In the genomic region with DNA sequence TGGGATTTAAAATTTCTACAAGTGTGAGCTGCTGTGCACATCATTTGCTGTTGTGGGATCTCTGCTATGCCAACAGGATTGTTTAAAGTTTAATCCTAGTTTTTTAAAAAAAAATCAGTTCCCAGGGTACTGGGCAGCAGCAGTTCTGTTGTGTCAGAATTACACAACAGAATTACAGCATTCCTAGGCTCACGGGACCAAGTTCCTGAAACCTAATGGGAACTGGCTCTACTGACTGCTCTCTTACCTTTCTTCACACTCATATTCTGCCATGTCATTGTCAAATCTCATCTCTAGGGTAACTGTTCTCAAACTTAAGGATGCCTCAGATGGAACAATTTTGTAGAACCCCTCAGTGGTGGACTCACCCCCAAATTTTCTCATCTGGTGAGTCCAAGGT, we compare ENCODE assay signal across 25 mouse cellular contexts.
A peak's percentile ranks its signal among the peaks of the same experiment; 100 is the strongest.
DNase-seq lines count a peak whose midpoint lies in the region; ATAC-seq and TF ChIP-seq lines count a peak whose summit lies in the region.
"Had no signal": no experiment of that assay in that cellular context is flagged by ENCODE, and none has a peak within 500 bp of the region (broad histone marks: within the 10 kb centered on the region; RNA-seq: fewer than 3 reads in every experiment).

No protein-coding gene starts in this region.

- 88% methylated on average over 1 of the region's 1 CpGs for WGBS in lung, embryonic 15.5 days

- H3K36me3 ChIP-seq in lung, embryonic 15.5 days, result no peaks in the 10 kb centered on the region
- H3K36me3 ChIP-seq: embryonic facial prominence, embryonic 13.5 days; G1E; hindbrain, embryonic 12.5 days; liver, embryonic 13.5 days; stomach, embryonic 15.5 days had no signal

- DNase-seq in adrenal gland, postnatal 14 days, result peak; percentile 13
- DNase-seq in adrenal gland, adult 18-20 months (ENCODE audit: low spot score in 2 of 2), result no peak
- no peak for DNase-seq in lung, postnatal 4 days
- DNase-seq in kidney, postnatal 14 days, result no peak
- DNase-seq: cerebellum, adult 11-12 months; cerebellum, postnatal 14 days; forebrain, postnatal 0 days; gastrocnemius, postnatal 36 days; heart, postnatal 10 days; kidney, adult 18-20 months; kidney, postnatal 4 days; layer of hippocampus, adult 9-11 months; left cerebral cortex, postnatal 4 days; liver, embryonic 13.5 days had no signal

- no peak for ATAC-seq in lung, embryonic 15.5 days (ENCODE audit: borderline replicate concordance, extremely low read depth, low FRiP score, low TSS enrichment)
- peak; percentile 16; the same call in 1 of the 2 replicates for ATAC-seq in neutrophil, adult 5-6 weeks (ENCODE audit: extremely low read depth, insufficient number of reproducible peaks, low FRiP score, poor library complexity, severe bottlenecking)
- ATAC-seq: activated CD4-positive, CD25-positive, alpha-beta regulatory T cell, adult 4 months; forebrain, postnatal 0 days; midbrain, embryonic 16.5 days had no signal

- no peak overlapping the region for H3K4me2 ChIP-seq in lung, embryonic 15.5 days
- H3K4me2 ChIP-seq: embryonic facial prominence, embryonic 13.5 days; heart, embryonic 11.5 days; hindbrain, embryonic 12.5 days; liver, embryonic 13.5 days; stomach, embryonic 15.5 days had no signal

- H3K9me3 ChIP-seq in lung, embryonic 15.5 days, result no peaks in the 10 kb centered on the region
- H3K9me3 ChIP-seq: embryonic facial prominence, embryonic 13.5 days; G1E; hindbrain, embryonic 12.5 days; liver, embryonic 13.5 days; stomach, embryonic 15.5 days had no signal

- no peak for TF ChIP-seq POLR2A in bone marrow macrophage, adult 2 months (IDR thresholded peaks at IDR 0.05; ENCODE audit: borderline replicate concordance, low read depth, low read length)

- H3K9ac ChIP-seq in lung, embryonic 15.5 days, result no peak overlapping the region
- H3K9ac ChIP-seq: embryonic facial prominence, embryonic 13.5 days; forebrain, postnatal 0 days; hindbrain, embryonic 12.5 days; liver, embryonic 13.5 days; stomach, embryonic 15.5 days had no signal

- peak overlapping the region; percentile 49 for H3K27ac ChIP-seq in lung, embryonic 15.5 days
- H3K27ac ChIP-seq in bone marrow macrophage, adult 2 months (ENCODE audit: insufficient read depth, low read depth, low read length), result peak overlapping the region; percentile 73
- H3K27ac ChIP-seq: embryonic facial prominence, embryonic 13.5 days; hindbrain, embryonic 12.5 days; left cerebral cortex, adult 2 months; liver, embryonic 13.5 days; stomach, embryonic 15.5 days had no signal

- H3K4me1 ChIP-seq in lung, embryonic 15.5 days, result no peaks in the 10 kb centered on the region
- peaks cover 36% of the 10 kb centered on the region for H3K4me1 ChIP-seq in bone marrow macrophage, adult 2 months (ENCODE audit: control insufficient read depth, insufficient read depth, low read length)
- H3K4me1 ChIP-seq: embryonic facial prominence, embryonic 13.5 days; liver, embryonic 13.5 days; stomach, embryonic 15.5 days had no signal

- H3K27me3 ChIP-seq in lung, embryonic 15.5 days, result no peaks in the 10 kb centered on the region
- H3K27me3 ChIP-seq: embryonic facial prominence, embryonic 13.5 days; hindbrain, embryonic 12.5 days; liver, embryonic 13.5 days; stomach, embryonic 15.5 days had no signal

- TF ChIP-seq CTCF in bone marrow macrophage, adult 2 months (IDR thresholded peaks at IDR 0.05; ENCODE audit: low read depth, low read length), result no peak

- no peak overlapping the region for H3K4me3 ChIP-seq in lung, embryonic 15.5 days
- H3K4me3 ChIP-seq in bone marrow macrophage, adult 2 months (ENCODE audit: insufficient read depth, low read length), result no peak overlapping the region
- H3K4me3 ChIP-seq: embryonic facial prominence, embryonic 13.5 days; hindbrain, embryonic 12.5 days; left cerebral cortex, adult 2 months; liver, embryonic 13.5 days; stomach, embryonic 15.5 days had no signal
